Mouse (Mus musculus): Measurements from ENCODE around the gene Bdh1. TPM values are rescaled to one million over a fixed set of nuclear protein-coding genes. Genes with fewer than 3 reads are reported as not detected.

Gene Bdh1
- polyA plus RNA-seq, 1 experiment: 197 TPM

DNA sequence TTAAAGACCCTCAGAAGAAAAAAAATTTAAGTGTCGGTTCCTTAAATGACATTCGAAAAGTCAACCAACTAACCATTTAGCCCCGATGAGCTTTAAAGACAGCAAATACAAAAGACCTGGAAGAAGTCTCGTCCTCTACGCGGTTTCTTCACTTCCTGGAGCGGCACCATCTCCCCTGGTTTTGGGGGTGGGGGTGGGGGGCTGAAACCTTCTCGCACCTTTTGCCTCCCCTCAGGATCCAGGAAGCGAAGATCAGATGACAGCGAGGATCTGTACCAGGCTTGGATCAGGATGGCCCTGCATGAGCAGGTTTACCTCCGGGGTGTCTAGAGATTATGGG, 6.2 kb downstream of the Bdh1 start:
- DNase-seq: no peak
- TF ChIP-seq CTCF (conservative IDR thresholded peaks at IDR 0.05; ENCODE audit: insufficient read depth, insufficient read length, low read depth, low read length) (no peak), POLR2A (IDR thresholded peaks at IDR 0.05; ENCODE audit: low read depth, low read length) (no peak)
- Histone ChIP-seq H3K36me3 (ENCODE audit: control insufficient read depth, insufficient read depth, low read length) (no peaks in the 10 kb centered on the region), H3K4me1 (ENCODE audit: control insufficient read depth, insufficient read depth, low read length) (peaks cover 10% of the 10 kb centered on the region; the same call in 1 of the 2 replicates), H3K4me3 (ENCODE audit: insufficient read depth, low read depth, low read length) (peak overlapping the region; percentile 65), H3K27me3 (replicated peaks; ENCODE audit: control insufficient read depth, insufficient read depth, low read length) (no peaks in the 10 kb centered on the region), H3K27ac (ENCODE audit: insufficient read depth, low read depth, low read length) (no peak overlapping the region)
- WGBS: 9% methylated on average over 11 of the region's 11 CpGs

DNA sequence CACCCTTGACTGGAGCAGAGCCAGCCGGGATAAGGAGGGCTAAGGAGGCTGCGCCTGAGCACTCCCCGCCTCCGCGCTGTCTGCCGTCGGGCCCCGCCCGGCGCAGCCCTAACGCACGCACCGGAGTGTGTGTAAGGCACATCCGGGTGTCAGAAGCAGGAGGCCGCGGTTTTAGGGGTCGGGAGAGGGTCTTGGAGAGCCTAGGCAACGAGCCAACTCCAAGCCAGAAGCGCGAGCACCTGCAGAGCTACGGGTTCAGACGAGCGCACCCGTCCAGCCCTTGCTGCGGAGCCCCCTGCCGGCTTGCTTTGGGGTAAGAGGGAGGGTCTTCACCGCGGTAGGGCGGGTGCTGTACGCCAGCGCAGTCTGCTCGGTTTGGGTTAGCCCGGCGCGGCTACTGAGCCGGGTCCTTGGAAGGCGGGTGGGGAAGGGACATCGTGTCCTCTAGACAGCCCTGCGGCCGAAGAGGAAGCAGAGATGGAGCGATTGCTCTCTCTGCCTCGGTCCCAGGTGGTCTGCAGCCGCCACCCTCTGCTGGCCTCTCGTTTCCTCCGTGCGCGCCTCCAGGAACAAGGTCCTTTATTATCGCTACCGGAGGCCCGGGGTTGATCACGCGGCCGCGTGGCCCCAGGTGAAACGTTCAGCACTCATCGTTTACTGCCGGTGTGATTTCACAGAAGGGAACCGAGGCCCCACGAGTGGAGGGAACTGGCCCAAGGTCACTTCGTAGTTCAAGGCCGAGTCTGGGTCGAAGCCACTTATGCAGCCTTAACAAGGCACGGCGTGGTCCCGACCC, 6.8 kb downstream of the Bdh1 start:
- Histone ChIP-seq H3K36me3 (ENCODE audit: control insufficient read depth, insufficient read depth, low read length) (no peaks in the 10 kb centered on the region), H3K27ac (ENCODE audit: insufficient read depth, low read depth, low read length) (peak overlapping the region; percentile 72), H3K4me3 (ENCODE audit: insufficient read depth, low read depth, low read length) (peak overlapping the region; percentile 65), H3K4me1 (ENCODE audit: control insufficient read depth, insufficient read depth, low read length) (peaks cover 10% of the 10 kb centered on the region; the same call in 1 of the 2 replicates), H3K27me3 (replicated peaks; ENCODE audit: control insufficient read depth, insufficient read depth, low read length) (no peaks in the 10 kb centered on the region)
- WGBS: under 1% methylated on average over 65 of the region's 65 CpGs
- DNase-seq: peak; percentile 57
- TF ChIP-seq CTCF (conservative IDR thresholded peaks at IDR 0.05; ENCODE audit: insufficient read depth, insufficient read length, low read depth, low read length): no peak

DNA sequence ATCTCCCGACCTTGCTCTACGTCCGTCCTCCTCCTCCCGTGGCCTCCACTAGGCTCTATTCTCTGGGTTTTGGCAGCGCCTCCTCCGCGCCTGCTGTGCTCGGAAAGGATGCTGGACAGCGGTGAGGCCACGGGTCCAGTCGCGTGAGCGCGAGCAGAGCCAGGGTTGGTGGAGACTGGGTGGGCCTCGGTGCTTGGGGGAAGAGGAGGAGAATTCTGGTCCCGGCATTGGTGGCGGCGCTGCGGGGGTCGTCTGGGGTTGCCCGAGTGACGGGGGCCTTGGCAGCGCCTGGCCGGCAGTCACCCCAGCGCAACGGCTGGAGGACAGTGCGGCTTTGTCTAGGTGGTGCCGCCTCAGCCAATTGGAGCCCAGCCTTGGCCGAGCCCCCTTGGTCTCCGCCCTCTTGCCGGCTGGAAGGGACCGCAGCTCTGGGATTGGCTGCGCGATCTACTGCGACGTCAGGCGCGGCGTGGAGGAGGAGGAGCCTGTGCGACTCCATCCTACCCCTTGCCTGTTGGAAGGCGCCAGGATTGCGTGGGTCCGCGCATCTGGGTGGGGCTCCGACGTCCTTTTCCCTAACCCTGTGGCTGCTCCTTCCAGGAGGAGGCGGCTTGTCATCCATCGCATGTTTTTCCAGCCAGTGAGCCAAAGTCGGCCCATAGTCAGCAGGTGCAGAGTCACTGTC, 7.5 kb downstream of the Bdh1 start:
- Histone ChIP-seq H3K27ac (ENCODE audit: insufficient read depth, low read depth, low read length) (peak overlapping the region; percentile 72), H3K36me3 (ENCODE audit: control insufficient read depth, insufficient read depth, low read length) (no peaks in the 10 kb centered on the region), H3K27me3 (replicated peaks; ENCODE audit: control insufficient read depth, insufficient read depth, low read length) (no peaks in the 10 kb centered on the region), H3K4me3 (ENCODE audit: insufficient read depth, low read depth, low read length) (peak overlapping the region; percentile 65), H3K4me1 (ENCODE audit: control insufficient read depth, insufficient read depth, low read length) (peaks cover 10% of the 10 kb centered on the region; the same call in 1 of the 2 replicates)
- TF ChIP-seq POLR2A (IDR thresholded peaks at IDR 0.05; ENCODE audit: low read depth, low read length) (no peak), CTCF (conservative IDR thresholded peaks at IDR 0.05; ENCODE audit: insufficient read depth, insufficient read length, low read depth, low read length) (no peak)
- peak; percentile 94 for DNase-seq
- WGBS: under 1% methylated on average over 49 of the region's 49 CpGs

DNA sequence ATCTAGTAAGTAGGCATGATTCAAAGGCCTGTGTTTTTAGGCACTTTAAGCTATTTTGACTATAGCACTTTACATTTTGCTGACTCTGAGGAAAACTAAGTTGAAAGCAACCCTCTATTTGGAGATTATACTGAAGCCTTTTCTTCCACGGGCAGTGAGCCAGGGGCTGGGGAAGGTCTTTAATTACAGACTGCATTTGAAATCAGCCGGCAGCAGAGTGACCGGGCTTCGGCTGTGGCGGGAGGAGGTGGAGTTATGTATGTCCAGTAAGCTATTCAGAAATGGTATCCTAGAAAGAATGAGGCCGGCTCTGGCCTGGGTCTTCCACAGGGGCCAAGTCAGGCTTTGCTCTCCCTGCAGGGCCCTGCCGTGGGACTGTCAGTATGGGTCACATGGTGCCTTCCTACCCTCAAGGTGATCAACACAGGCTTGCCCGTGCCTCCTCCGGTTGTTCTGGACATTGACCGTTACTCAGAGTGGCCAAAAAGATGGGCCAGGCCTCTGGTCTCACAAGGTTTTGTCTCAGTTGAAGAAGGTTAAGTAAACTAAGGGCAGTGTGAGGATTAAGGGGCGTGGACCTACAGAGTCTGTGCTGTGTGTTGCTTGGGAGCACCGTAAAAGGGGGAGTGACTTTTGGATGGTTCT, 11.5 kb downstream of the Bdh1 start:
- no peak for TF ChIP-seq CTCF (conservative IDR thresholded peaks at IDR 0.05; ENCODE audit: insufficient read depth, insufficient read length, low read depth, low read length)
- TF ChIP-seq POLR2A (IDR thresholded peaks at IDR 0.05; ENCODE audit: low read depth, low read length): no peak
- H3K27me3 ChIP-seq (replicated peaks; ENCODE audit: control insufficient read depth, insufficient read depth, low read length): no peaks in the 10 kb centered on the region
- H3K4me1 ChIP-seq (ENCODE audit: control insufficient read depth, insufficient read depth, low read length): peaks cover 10% of the 10 kb centered on the region; the same call in 1 of the 2 replicates
- H3K4me3 ChIP-seq (ENCODE audit: insufficient read depth, low read depth, low read length): no peak overlapping the region
- 46% methylated on average over 12 of the region's 12 CpGs for WGBS
- DNase-seq: peak; percentile 70
- H3K27ac ChIP-seq (ENCODE audit: insufficient read depth, low read depth, low read length): peak overlapping the region; percentile 43; the same call in 1 of the 2 replicates
- H3K36me3 ChIP-seq (ENCODE audit: control insufficient read depth, insufficient read depth, low read length): no peaks in the 10 kb centered on the region

DNA sequence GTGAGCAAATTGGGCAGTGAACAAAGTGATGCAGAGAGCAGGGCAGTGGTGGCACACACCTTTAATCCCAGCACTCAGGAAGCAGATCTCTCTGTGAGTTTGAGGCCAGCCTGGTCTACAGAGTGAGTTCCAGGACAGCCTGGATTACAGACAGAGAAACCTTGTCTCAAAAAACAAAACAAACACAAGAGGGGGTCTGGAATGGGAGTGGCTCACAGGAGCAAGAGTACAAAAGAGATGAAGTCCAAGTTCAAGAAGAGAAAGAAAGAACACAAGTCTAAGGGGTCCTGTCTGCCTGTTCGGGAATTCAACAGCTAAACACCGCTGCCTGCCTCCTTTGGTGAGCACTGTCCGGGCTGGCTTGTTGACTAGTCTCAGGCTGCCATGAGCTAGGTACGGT, 13.1 kb downstream of the Bdh1 start:
- Histone ChIP-seq H3K4me1 (ENCODE audit: control insufficient read depth, insufficient read depth, low read length) (peaks cover 6% of the 10 kb centered on the region; the same call in 1 of the 2 replicates), H3K36me3 (ENCODE audit: control insufficient read depth, insufficient read depth, low read length) (no peaks in the 10 kb centered on the region), H3K27ac (ENCODE audit: insufficient read depth, low read depth, low read length) (no peak overlapping the region), H3K4me3 (ENCODE audit: insufficient read depth, low read depth, low read length) (no peak overlapping the region), H3K27me3 (replicated peaks; ENCODE audit: control insufficient read depth, insufficient read depth, low read length) (no peaks in the 10 kb centered on the region)
- DNase-seq: no peak
- 89% methylated on average over 4 of the region's 4 CpGs for WGBS
- TF ChIP-seq CTCF (conservative IDR thresholded peaks at IDR 0.05; ENCODE audit: insufficient read depth, insufficient read length, low read depth, low read length): no peak
- TF ChIP-seq POLR2A (IDR thresholded peaks at IDR 0.05; ENCODE audit: low read depth, low read length): no peak

DNA sequence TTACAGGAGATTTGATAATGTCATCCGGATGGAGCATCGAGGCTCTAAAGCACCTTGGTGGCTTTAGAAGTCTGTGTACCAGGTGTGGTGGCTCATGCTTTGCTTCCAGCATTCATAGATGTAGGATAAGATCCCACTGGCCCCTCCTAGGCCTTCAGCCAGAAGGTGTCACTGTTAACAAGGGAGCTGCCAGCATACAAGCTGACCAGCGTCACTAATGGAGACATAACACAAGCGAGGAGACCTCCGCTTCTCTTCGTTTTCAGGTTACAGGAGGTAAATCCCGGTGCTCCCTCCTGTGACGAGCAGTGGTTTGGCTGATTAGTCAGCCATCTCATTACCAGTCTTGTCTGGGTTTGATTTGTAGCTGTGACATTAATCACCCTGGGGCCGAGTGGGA, 14.0 kb downstream of the Bdh1 start:
- Histone ChIP-seq H3K27ac (ENCODE audit: insufficient read depth, low read depth, low read length) (no peak overlapping the region), H3K27me3 (replicated peaks; ENCODE audit: control insufficient read depth, insufficient read depth, low read length) (no peaks in the 10 kb centered on the region), H3K4me3 (ENCODE audit: insufficient read depth, low read depth, low read length) (no peak overlapping the region), H3K36me3 (ENCODE audit: control insufficient read depth, insufficient read depth, low read length) (no peaks in the 10 kb centered on the region), H3K4me1 (ENCODE audit: control insufficient read depth, insufficient read depth, low read length) (peaks cover 5% of the 10 kb centered on the region; the same call in 1 of the 2 replicates)
- DNase-seq: no peak
- TF ChIP-seq POLR2A (IDR thresholded peaks at IDR 0.05; ENCODE audit: low read depth, low read length): no peak
- no peak; the same call in 1 of the 2 replicates for TF ChIP-seq CTCF (conservative IDR thresholded peaks at IDR 0.05; ENCODE audit: insufficient read depth, insufficient read length, low read depth, low read length)
- 39% methylated on average over 9 of the region's 9 CpGs for WGBS

DNA sequence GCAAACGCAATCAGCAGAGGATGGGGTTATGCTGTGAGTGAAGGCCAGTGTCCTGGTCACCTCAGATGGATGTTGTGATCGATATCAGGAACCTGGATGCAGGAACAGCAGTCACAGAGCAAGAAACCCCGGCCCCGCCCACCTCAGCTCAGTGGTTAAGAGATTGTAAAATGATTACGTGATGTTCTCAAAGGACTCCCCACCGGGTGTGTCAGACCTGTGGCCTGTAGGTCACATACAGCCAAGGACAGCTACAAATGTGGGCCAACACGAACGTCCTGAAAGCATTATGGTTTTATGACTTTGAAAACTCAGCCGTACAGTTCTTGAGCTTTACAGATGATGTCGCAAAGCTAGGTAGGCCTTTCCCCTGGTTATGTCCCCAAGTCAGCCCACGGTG, 15.3 kb downstream of the Bdh1 start:
- H3K27ac ChIP-seq (ENCODE audit: insufficient read depth, low read depth, low read length): no peak overlapping the region
- peaks cover 5% of the 10 kb centered on the region; the same call in 1 of the 2 replicates for H3K4me1 ChIP-seq (ENCODE audit: control insufficient read depth, insufficient read depth, low read length)
- H3K36me3 ChIP-seq (ENCODE audit: control insufficient read depth, insufficient read depth, low read length): no peaks in the 10 kb centered on the region
- H3K27me3 ChIP-seq (replicated peaks; ENCODE audit: control insufficient read depth, insufficient read depth, low read length): no peaks in the 10 kb centered on the region
- no peak for DNase-seq
- WGBS: 84% methylated on average over 11 of the region's 11 CpGs
- no peak for TF ChIP-seq POLR2A (IDR thresholded peaks at IDR 0.05; ENCODE audit: low read depth, low read length)
- no peak for TF ChIP-seq CTCF (conservative IDR thresholded peaks at IDR 0.05; ENCODE audit: insufficient read depth, insufficient read length, low read depth, low read length)
- no peak overlapping the region for H3K4me3 ChIP-seq (ENCODE audit: insufficient read depth, low read depth, low read length)

All from kidney, adult 2 months (tissue).